Mouse (Mus musculus): ENCODE measurements around the gene Creb3l4. TPM values are rescaled to one million over a fixed set of nuclear protein-coding genes. Genes with fewer than 3 reads are reported as not detected.

Gene Creb3l4
- total and polyA plus RNA-seq, 3 experiments = 0.07 to 0.08 TPM; not detected in 1

- peaks cover 0 to 20% of the 10 kb centered on the region in 2 experiments; a peak in 2 of 4 replicates for H3K36me3 ChIP-seq (ENCODE audit: control insufficient read depth in 1 of 2, insufficient read depth in 2 of 2, low read length in 2 of 2)
- no peaks in the 10 kb centered on the region for H3K9me3 ChIP-seq (replicated peaks; ENCODE audit: insufficient read depth, low read length)
- H3K27me3 ChIP-seq (ENCODE audit: control insufficient read depth in 1 of 2, insufficient read depth in 2 of 2, low read length in 2 of 2) = no peaks in the 10 kb centered on the region
- TF ChIP-seq POLR2AphosphoS2 (IDR thresholded peaks at IDR 0.05; ENCODE audit: low read length) (no peak), ZMIZ1 (IDR thresholded peaks at IDR 0.05; ENCODE audit: low read depth, low read length) (no peak), TBP (IDR thresholded peaks at IDR 0.05; ENCODE audit: low read depth, low read length) (no peak), POLR2A (IDR thresholded peaks at IDR 0.05; ENCODE audit: control insufficient read depth in 1 of 2, insufficient read depth in 1 of 2, low read depth in 1 of 2, low read length in 2 of 2, poor library complexity in 1 of 2) (no peak), JUND (IDR thresholded peaks at IDR 0.05; ENCODE audit: low read depth, low read length) (no peak), UBTF (IDR thresholded peaks at IDR 0.05; ENCODE audit: borderline replicate concordance, insufficient read depth, low read depth, low read length) (no peak), CTCF (IDR thresholded peaks at IDR 0.05 in 2 of 3, conservative IDR thresholded peaks at IDR 0.05 in 1 of 3; ENCODE audit: control insufficient read depth in 1 of 3, insufficient read depth in 1 of 3, low read depth in 2 of 3, low read length in 3 of 3, poor library complexity in 1 of 3, severe bottlenecking in 1 of 3) (peak in 2 of 3 experiments; percentile 11 to 13; a peak in 1 of 6 replicates), MYB (IDR thresholded peaks at IDR 0.05; ENCODE audit: low read depth, low read length) (no peak), MEF2A (IDR thresholded peaks at IDR 0.05; ENCODE audit: extremely low read depth, insufficient replicate concordance, low read depth, low read length, poor library complexity, severe bottlenecking) (no peak), RAD21 (IDR thresholded peaks at IDR 0.05; ENCODE audit: low read depth, low read length) (peak; percentile 12), SIN3A (IDR thresholded peaks at IDR 0.05; ENCODE audit: low read length) (peak; percentile 28; the same call in 1 of the 2 replicates), ZC3H11A (IDR thresholded peaks at IDR 0.05; ENCODE audit: low read depth, low read length) (no peak), KAT2A (conservative IDR thresholded peaks at IDR 0.05; ENCODE audit: low read depth, low read length) (no peak), RCOR1 (IDR thresholded peaks at IDR 0.05; ENCODE audit: low read depth, low read length) (no peak), USF2 (IDR thresholded peaks at IDR 0.05; ENCODE audit: borderline replicate concordance in 1 of 2, insufficient read depth in 1 of 2, low read depth in 1 of 2, low read length in 2 of 2) (no peak), TCF12 (IDR thresholded peaks at IDR 0.05; ENCODE audit: low read depth, low read length) (no peak), EP300 (IDR thresholded peaks at IDR 0.05; ENCODE audit: low read depth in 1 of 2, low read length in 2 of 2) (no peak), HCFC1 (IDR thresholded peaks at IDR 0.05; ENCODE audit: low read depth, low read length) (no peak), SMC3 (IDR thresholded peaks at IDR 0.05; ENCODE audit: low read depth, low read length) (peak; percentile 9; the same call in 1 of the 2 replicates), TAL1 (IDR thresholded peaks at IDR 0.05; ENCODE audit: low read length) (no peak), MXI1 (IDR thresholded peaks at IDR 0.05; ENCODE audit: low read depth, low read length) (peak; percentile 32; the same call in 1 of the 2 replicates), NRF1 (IDR thresholded peaks at IDR 0.05; ENCODE audit: insufficient read depth, low read depth, low read length, poor library complexity, severe bottlenecking) (no peak)
- no peak overlapping the region for H3K9ac ChIP-seq (ENCODE audit: control insufficient read depth, low read depth, low read length, poor library complexity, severe bottlenecking)
- peaks cover 26% of the 10 kb centered on the region for H3K79me2 ChIP-seq (ENCODE audit: control insufficient read depth, insufficient read depth, low read length, poor library complexity)
- peaks cover 11 to 12% of the 10 kb centered on the region in 2 experiments for H3K4me1 ChIP-seq (ENCODE audit: control insufficient read depth in 1 of 2, insufficient read depth in 2 of 2, low read length in 2 of 2)
- DNase-seq (ENCODE audit: low read depth, low spot score) = no peak
- H3K4me3 ChIP-seq (ENCODE audit: control insufficient read depth in 1 of 2, insufficient read depth in 1 of 2, low read depth in 2 of 2, low read length in 2 of 2) = no peak overlapping the region
- H3K27ac ChIP-seq (ENCODE audit: control insufficient read depth, low read depth, low read length) = no peak overlapping the region
Measured at GRCm38 (mm10) chr3:90290602-90291001, 47.3 kb upstream of the Creb3l4 start.
